9 mouse cellular contexts compared by ENCODE assay signal in the genomic region with DNA sequence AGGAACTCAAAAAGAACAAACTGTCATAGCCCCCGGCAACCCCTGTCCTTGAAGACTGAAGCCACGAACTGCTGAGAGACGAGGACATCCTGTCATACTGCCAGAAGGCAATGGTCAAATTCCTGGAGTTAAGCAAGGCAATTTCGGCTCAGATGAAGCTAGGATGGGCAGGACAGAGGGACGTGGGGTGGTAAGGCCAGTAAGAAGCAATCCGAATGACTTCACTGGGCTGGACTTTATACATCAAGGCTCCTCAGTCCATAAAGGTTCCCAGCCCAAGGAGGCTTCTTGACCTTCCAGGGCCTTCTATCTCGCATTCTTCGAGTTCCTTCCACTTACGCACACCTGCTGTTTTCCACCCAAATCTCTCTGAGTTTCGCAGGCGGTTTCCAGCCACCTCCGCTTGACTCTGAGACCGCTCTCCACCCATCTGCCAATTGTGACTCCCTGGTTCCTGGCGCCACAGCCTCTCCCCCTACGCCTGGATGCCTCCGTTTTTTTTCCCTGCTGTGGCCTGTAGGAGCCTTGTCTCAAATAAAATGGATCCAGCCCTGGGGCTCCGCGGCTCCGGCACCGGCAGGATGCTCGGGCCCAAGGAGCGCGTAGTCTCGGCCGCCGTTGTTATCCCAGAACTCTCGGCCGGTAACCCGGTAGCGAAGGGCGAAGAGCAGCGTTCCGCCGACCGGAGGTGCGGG. TPM values are rescaled to one million over a fixed set of nuclear protein-coding genes. Genes with fewer than 3 reads are reported as not detected.
A peak's percentile ranks its signal among the peaks of the same experiment; 100 is the strongest.
DNase-seq lines count a peak whose midpoint lies in the region; ATAC-seq lines count a peak whose summit lies in the region.
"Had no signal": no experiment of that assay in that cellular context is flagged by ENCODE, and none has a peak within 500 bp of the region (broad histone marks: within the 10 kb centered on the region; RNA-seq: fewer than 3 reads in every experiment).

No protein-coding gene starts in this region.

- peak; percentile 64 for DNase-seq in layer of hippocampus, adult 11-12 months (ENCODE audit: low spot score)
- DNase-seq in layer of hippocampus, postnatal 14 days (ENCODE audit: low spot score in 2 of 2), result no peak
- DNase-seq in R1 (ENCODE audit: low read depth, low spot score), result peak; percentile 88
- DNase-seq in limb, embryonic 11.5 days (ENCODE audit: low spot score), result no peak
- DNase-seq in B cell, adult 2 months, result no peak
- DNase-seq in spleen, postnatal 4 days (ENCODE audit: low spot score in 2 of 2), result no peak

- H3K36me3 ChIP-seq in forebrain, embryonic 13.5 days (ENCODE audit: poor library complexity, severe bottlenecking), result no peaks in the 10 kb centered on the region
- H3K36me3 ChIP-seq in limb, embryonic 11.5 days (ENCODE audit: control insufficient read depth, insufficient read depth, low read length), result no peaks in the 10 kb centered on the region
- H3K36me3 ChIP-seq in midbrain, embryonic 15.5 days (replicated peaks), result no peaks in the 10 kb centered on the region

- H3K4me3 ChIP-seq in forebrain, embryonic 13.5 days, result peak overlapping the region; percentile 77
- peak overlapping the region; percentile 57 for H3K4me3 ChIP-seq in limb, embryonic 11.5 days (ENCODE audit: low read depth, low read length)
- peak overlapping the region; percentile 62 for H3K4me3 ChIP-seq in midbrain, embryonic 15.5 days

- H3K27ac ChIP-seq in forebrain, embryonic 13.5 days, result peak overlapping the region; percentile 90
- H3K27ac ChIP-seq in limb, embryonic 11.5 days (replicated peaks; ENCODE audit: low read depth, low read length), result no peak overlapping the region
- peak overlapping the region; percentile 92 for H3K27ac ChIP-seq in midbrain, embryonic 15.5 days

- ATAC-seq in forebrain, embryonic 13.5 days, result peak; percentile 65
- ATAC-seq in limb, embryonic 11.5 days (ENCODE audit: insufficient number of reproducible peaks, low FRiP score, low TSS enrichment, low read depth), result peak; percentile 41; the same call in 1 of the 2 replicates
- ATAC-seq in midbrain, embryonic 15.5 days (replicated peaks), result peak; percentile 59

- H3K9ac ChIP-seq in forebrain, embryonic 13.5 days, result peak overlapping the region; percentile 91
- H3K9ac ChIP-seq in limb, embryonic 11.5 days (ENCODE audit: low read length), result peak overlapping the region; percentile 72
- peak overlapping the region; percentile 78 for H3K9ac ChIP-seq in midbrain, embryonic 15.5 days

- peaks cover 16% of the 10 kb centered on the region for H3K4me1 ChIP-seq in forebrain, embryonic 13.5 days
- peaks cover 9% of the 10 kb centered on the region for H3K4me1 ChIP-seq in limb, embryonic 11.5 days (ENCODE audit: control insufficient read depth, insufficient read depth, low read length)
- peaks cover 17% of the 10 kb centered on the region for H3K4me1 ChIP-seq in midbrain, embryonic 15.5 days

- H3K27me3 ChIP-seq in forebrain, embryonic 13.5 days, result peaks cover 7% of the 10 kb centered on the region; the same call in 1 of the 2 replicates
- H3K27me3 ChIP-seq in limb, embryonic 11.5 days (ENCODE audit: control insufficient read depth, insufficient read depth, low read length), result peaks cover 18% of the 10 kb centered on the region
- H3K27me3 ChIP-seq in midbrain, embryonic 15.5 days (replicated peaks), result no peaks in the 10 kb centered on the region

- 2% methylated on average over 36 of the region's 36 CpGs for WGBS in forebrain, embryonic 13.5 days
- 2% methylated on average over 36 of the region's 36 CpGs for WGBS in limb, embryonic 11.5 days
- WGBS in midbrain, embryonic 15.5 days, result 1% methylated on average over 36 of the region's 36 CpGs

- no peaks in the 10 kb centered on the region for H3K9me3 ChIP-seq in forebrain, embryonic 13.5 days (replicated peaks)
- no peaks in the 10 kb centered on the region for H3K9me3 ChIP-seq in limb, embryonic 11.5 days (ENCODE audit: control insufficient read depth, low read length)
- H3K9me3 ChIP-seq in midbrain, embryonic 15.5 days, result no peaks in the 10 kb centered on the region

- peak overlapping the region; percentile 99 for H3K4me2 ChIP-seq in forebrain, embryonic 13.5 days
- peak overlapping the region; percentile 99 for H3K4me2 ChIP-seq in limb, embryonic 11.5 days (ENCODE audit: low read depth, severe bottlenecking)
- peak overlapping the region; percentile 92 for H3K4me2 ChIP-seq in midbrain, embryonic 15.5 days

RNA-seq across cellular contexts. Expression of a gene that starts 1.4 kb away (rescaled TPM):
- 10 to 100 TPM; 24.3 to 27.5 TPM for total RNA-seq in layer of hippocampus, postnatal 14 days (2021)
- polyA plus RNA-seq in forebrain, embryonic 13.5 days (2015; fragmentation: Nextera tagmentation; extraction: Ambion mirVana), result 1.4 and 2.0 TPM in 2 replicates
- 0.37 and 0.51 TPM in 2 replicates for polyA plus RNA-seq in limb, embryonic 11.5 days (2014; fragmentation: Nextera tagmentation; extraction: Ambion mirVana)
- 3.3 and 3.4 TPM in 2 replicates for polyA plus RNA-seq in midbrain, embryonic 15.5 days (2015; fragmentation: Nextera tagmentation; extraction: Ambion mirVana)

RNA-seq across cellular contexts. Expression of a gene that starts 5.2 kb away (rescaled TPM):
- total RNA-seq in layer of hippocampus, postnatal 14 days (2021), result 10 to 100 TPM; 20.8 to 21.7 TPM
- polyA plus RNA-seq in forebrain, embryonic 13.5 days (2015; fragmentation: Nextera tagmentation; extraction: Ambion mirVana), result 11.9 and 12.8 TPM in 2 replicates
- 12.8 and 17.7 TPM in 2 replicates for polyA plus RNA-seq in limb, embryonic 11.5 days (2014; fragmentation: Nextera tagmentation; extraction: Ambion mirVana)
- 13.6 and 14.5 TPM in 2 replicates for polyA plus RNA-seq in midbrain, embryonic 15.5 days (2015; fragmentation: Nextera tagmentation; extraction: Ambion mirVana)

RNA-seq across cellular contexts. Expression of a gene that starts 7.2 kb away (rescaled TPM):
- 10 to 100 TPM; 95.3 to 96.8 TPM for total RNA-seq in layer of hippocampus, postnatal 14 days (2021)
- polyA plus RNA-seq in forebrain, embryonic 13.5 days (2015; fragmentation: Nextera tagmentation; extraction: Ambion mirVana), result 3.4 and 4.1 TPM in 2 replicates
- 2.1 and 2.2 TPM in 2 replicates for polyA plus RNA-seq in limb, embryonic 11.5 days (2014; fragmentation: Nextera tagmentation; extraction: Ambion mirVana)
- 4.1 and 4.8 TPM in 2 replicates for polyA plus RNA-seq in midbrain, embryonic 15.5 days (2015; fragmentation: Nextera tagmentation; extraction: Ambion mirVana)

RNA-seq across cellular contexts. Expression of a gene that starts 7.2 kb away (rescaled TPM):
- total RNA-seq in layer of hippocampus, postnatal 14 days (2021), result under 1 TPM; 0.30 to 0.88 TPM
- 0.30 TPM in 1 of 2 replicates, not detected in the other for polyA plus RNA-seq in forebrain, embryonic 13.5 days (2015; fragmentation: Nextera tagmentation; extraction: Ambion mirVana)
- polyA plus RNA-seq in limb, embryonic 11.5 days (2014; fragmentation: Nextera tagmentation; extraction: Ambion mirVana), result 0.56 TPM in 1 of 2 replicates, not detected in the other
- not detected in 2 replicates for polyA plus RNA-seq in midbrain, embryonic 15.5 days (2015; fragmentation: Nextera tagmentation; extraction: Ambion mirVana)
- total RNA-seq: neutrophil, adult 5-6 weeks had no signal

RNA-seq across cellular contexts. Expression of a gene that starts 16.3 kb away (rescaled TPM):
- 100 to 1,000 TPM; 256 to 278 TPM for total RNA-seq in layer of hippocampus, postnatal 14 days (2021)
- polyA plus RNA-seq in forebrain, embryonic 13.5 days (2015; fragmentation: Nextera tagmentation; extraction: Ambion mirVana), result 167 and 171 TPM in 2 replicates
- polyA plus RNA-seq in limb, embryonic 11.5 days (2014; fragmentation: Nextera tagmentation; extraction: Ambion mirVana), result 158 and 177 TPM in 2 replicates
- 183 and 192 TPM in 2 replicates for polyA plus RNA-seq in midbrain, embryonic 15.5 days (2015; fragmentation: Nextera tagmentation; extraction: Ambion mirVana)

Comparison
In these comparisons a context has a peak if more than half of its experiments do, and no peak if none do; other contexts are left out.
1. DNase-seq: peak in layer of hippocampus, adult 11-12 months (single experiment) and R1 (single experiment); none in layer of hippocampus, postnatal 14 days (0 of 2), limb, embryonic 11.5 days (single experiment), B cell, adult 2 months (0 of 2) and spleen, postnatal 4 days (0 of 2).
2. Peak in every context shown above with its lines, with median percentiles within 50 percentile points of each other: ATAC-seq, H3K4me2 ChIP-seq, H3K4me3 ChIP-seq and H3K9ac ChIP-seq.